ENCODE assay signal across 15 mouse cellular contexts in genomic region chr13:17907309-17907708, GRCm38 (mm10). TPM values are rescaled to one million over a fixed set of nuclear protein-coding genes. Genes with fewer than 3 reads are reported as not detected.
DNase-seq lines count a peak whose midpoint lies in the region; ATAC-seq and TF ChIP-seq lines count a peak whose summit lies in the region.
"Had no signal": no experiment of that assay in that cellular context is flagged by ENCODE, and none has a peak within 500 bp of the region (broad histone marks: within the 10 kb centered on the region; RNA-seq: fewer than 3 reads in every experiment).

No protein-coding gene starts in this region.

- H3K9ac ChIP-seq in intestine, postnatal 0 days (ENCODE audit: low read depth, low read length) = no peak overlapping the region
- no peak overlapping the region for H3K9ac ChIP-seq in intestine, embryonic 15.5 days

- 0 out of 2 replicates have a peak, but pooled peaks cover 9% of the 10 kb centered on the region for H3K4me1 ChIP-seq in intestine, postnatal 0 days (replicated peaks; ENCODE audit: control insufficient read depth, insufficient read depth, low read length)
- H3K4me1 ChIP-seq in intestine, embryonic 15.5 days (replicated peaks) = no peaks in the 10 kb centered on the region
- H3K4me1 ChIP-seq in kidney, adult 2 months (ENCODE audit: control insufficient read depth, insufficient read depth, low read length) = no peaks in the 10 kb centered on the region

- WGBS in intestine, postnatal 0 days = 93% methylated on average over 1 of the region's 1 CpGs
- 92% methylated on average over 1 of the region's 1 CpGs for WGBS in intestine, embryonic 15.5 days
- WGBS in kidney, adult 2 months = 86% methylated on average over 1 of the region's 1 CpGs

- no peak overlapping the region for H3K4me3 ChIP-seq in intestine, postnatal 0 days (ENCODE audit: low read depth, low read length)
- H3K4me3 ChIP-seq in intestine, embryonic 15.5 days (replicated peaks) = no peak overlapping the region
- H3K4me3 ChIP-seq in kidney, adult 2 months (ENCODE audit: insufficient read depth, low read depth, low read length) = no peak overlapping the region
- H3K4me3 ChIP-seq: erythroblast, embryonic 14.5 days had no signal

- H3K9me3 ChIP-seq in intestine, postnatal 0 days (ENCODE audit: control insufficient read depth) = no peaks in the 10 kb centered on the region
- no peaks in the 10 kb centered on the region for H3K9me3 ChIP-seq in intestine, embryonic 15.5 days

- H3K27me3 ChIP-seq in intestine, postnatal 0 days (replicated peaks; ENCODE audit: control insufficient read depth, insufficient read depth, low read length) = no peaks in the 10 kb centered on the region
- no peaks in the 10 kb centered on the region for H3K27me3 ChIP-seq in intestine, embryonic 15.5 days (replicated peaks)
- no peaks in the 10 kb centered on the region for H3K27me3 ChIP-seq in kidney, adult 2 months (replicated peaks; ENCODE audit: control insufficient read depth, insufficient read depth, low read length)

- no peaks in the 10 kb centered on the region for H3K36me3 ChIP-seq in intestine, postnatal 0 days (ENCODE audit: control insufficient read depth, insufficient read depth)
- H3K36me3 ChIP-seq in intestine, embryonic 15.5 days = no peaks in the 10 kb centered on the region
- H3K36me3 ChIP-seq in kidney, adult 2 months (ENCODE audit: control insufficient read depth, insufficient read depth, low read length) = no peaks in the 10 kb centered on the region

- H3K4me2 ChIP-seq in intestine, postnatal 0 days (replicated peaks; ENCODE audit: low read depth) = no peak overlapping the region
- H3K4me2 ChIP-seq in intestine, embryonic 15.5 days (replicated peaks) = no peak overlapping the region
- H3K4me2 ChIP-seq: heart, embryonic 11.5 days had no signal

- no peak for TF ChIP-seq POLR2A in brain, embryonic 14.5 days (IDR thresholded peaks at IDR 0.05; ENCODE audit: borderline replicate concordance, extremely low read depth, insufficient read depth, insufficient read length, poor library complexity, severe bottlenecking)
- TF ChIP-seq POLR2A in kidney, adult 2 months (IDR thresholded peaks at IDR 0.05; ENCODE audit: low read depth, low read length) = no peak

- peak; percentile 2 to 11 for DNase-seq in cerebellum, postnatal 14 days
- DNase-seq in cerebellum, postnatal 25 days = no peak
- peak; percentile 59 for DNase-seq in brain, embryonic 14.5 days (ENCODE audit: low read depth)
- peak; percentile 37 for DNase-seq in lung, postnatal 14 days
- DNase-seq in kidney, adult 2 months = no peak
- DNase-seq in thymus, postnatal 4 days = no peak
- DNase-seq: adrenal gland, postnatal 10 days; heart, postnatal 36 days; kidney, adult 9 months; liver had no signal

- no peak for TF ChIP-seq CTCF in intestine, postnatal 0 days (IDR thresholded peaks at IDR 0.05; ENCODE audit: low read depth)
- no peak for TF ChIP-seq CTCF in brain, embryonic 14.5 days (IDR thresholded peaks at IDR 0.05; ENCODE audit: borderline replicate concordance, extremely low read depth, insufficient read depth, insufficient read length)
- TF ChIP-seq CTCF in kidney, adult 2 months (conservative IDR thresholded peaks at IDR 0.05; ENCODE audit: insufficient read depth, insufficient read length, low read depth, low read length) = no peak

- H3K27ac ChIP-seq in intestine, postnatal 0 days (ENCODE audit: low read depth, low read length) = peak overlapping the region; percentile 62; the same call in 1 of the 2 replicates
- H3K27ac ChIP-seq in intestine, embryonic 15.5 days = no peak overlapping the region
- no peak overlapping the region for H3K27ac ChIP-seq in kidney, adult 2 months (ENCODE audit: insufficient read depth, low read depth, low read length)
- H3K27ac ChIP-seq: macrophage had no signal

- ATAC-seq in intestine, postnatal 0 days = no peak
- no peak for ATAC-seq in intestine, embryonic 15.5 days

RNA-seq across cellular contexts. Expression of gene Rala, which starts 36.7 kb away (rescaled TPM):
- 107 and 110 TPM in 2 replicates for polyA plus RNA-seq in intestine, postnatal 0 days (2015; fragmentation: Nextera tagmentation; extraction: Ambion mirVana)
- 96.8 and 108 TPM in 2 replicates for polyA plus RNA-seq in intestine, embryonic 15.5 days (2015; fragmentation: Nextera tagmentation; extraction: Ambion mirVana)
- polyA plus RNA-seq in brain, embryonic 14.5 days (2012; rRNA removed) = 58.7 and 86.6 TPM in 2 replicates
- polyA plus RNA-seq in kidney, adult 2 months (2012; rRNA removed) = 16.6 and 21.8 TPM in 2 replicates

Comparison
In these comparisons a context has a peak if more than half of its experiments do, and no peak if none do; other contexts are left out.
1. DNase-seq: peak in cerebellum, postnatal 14 days (2 of 2), brain, embryonic 14.5 days (single experiment) and lung, postnatal 14 days (single experiment); none in cerebellum, postnatal 25 days (0 of 2), kidney, adult 2 months (single experiment) and thymus, postnatal 4 days (single experiment).